Mouse (Mus musculus) heart, embryonic 10.5 days (tissue): ENCODE data around the gene U2af1l4. TPM values are rescaled to one million over a fixed set of nuclear protein-coding genes. Genes with fewer than 3 reads are reported as not detected.

Experiments used
- DNase-seq: peaks from one replicate; pipeline ENCODE4 v3.0.0-alpha.2; 2017; ENCODE audit warnings: low spot score
- H3K27ac ChIP-seq: fragments of 300-500 bp; sonication (generic); 2 replicates; pipeline ENCODE4 v1.5.1; 2016; ENCODE audit warnings: mild to moderate bottlenecking
- H3K27me3 ChIP-seq: fragments of 300-500 bp; sonication (generic); 2 replicates; pipeline ENCODE4 v1.6.1; 2016; ENCODE audit warnings: mild to moderate bottlenecking; ENCODE audit not compliant: poor library complexity, insufficient read depth, severe bottlenecking
- H3K36me3 ChIP-seq: fragments of 300-500 bp; sonication (generic); 2 replicates; pipeline ENCODE4 v1.6.1; 2016; ENCODE audit warnings: mild to moderate bottlenecking, moderate library complexity
- H3K4me1 ChIP-seq: fragments of 300-500 bp; sonication (generic); 2 replicates; pipeline ENCODE4 v1.6.1; 2016; ENCODE audit warnings: mild to moderate bottlenecking
- H3K4me3 ChIP-seq: fragments of 300-500 bp; sonication (generic); 2 replicates; pipeline ENCODE4 v1.5.1; 2016; ENCODE audit warnings: mild to moderate bottlenecking, moderate library complexity
- H3K9me3 ChIP-seq: fragments of 300-500 bp; sonication (generic); 2 replicates; pipeline ENCODE4 v1.6.1; 2016; ENCODE audit warnings: mild to moderate bottlenecking, moderate library complexity
- WGBS: fragments of 180-500 bp; shearing (Covaris S2); methylation state at CpG from one replicate; pipeline ENCODE4 v1.1.7; 2016; 5-methylcytosine and 5-hydroxymethylcytosine counted together
- polyA plus RNA-seq: library from polyadenylated mRNA; unstranded; fragments of >200 nt; fragmentation: Nextera tagmentation; extraction: Ambion mirVana; gene quantifications from 2 replicates; pipeline ENCODE4 v1.2.1, GENCODE M21; 2016

The U2af1l4 gene
- polyA plus RNA-seq, 1 experiment from 2014 or later: 87.8 TPM

DNA sequence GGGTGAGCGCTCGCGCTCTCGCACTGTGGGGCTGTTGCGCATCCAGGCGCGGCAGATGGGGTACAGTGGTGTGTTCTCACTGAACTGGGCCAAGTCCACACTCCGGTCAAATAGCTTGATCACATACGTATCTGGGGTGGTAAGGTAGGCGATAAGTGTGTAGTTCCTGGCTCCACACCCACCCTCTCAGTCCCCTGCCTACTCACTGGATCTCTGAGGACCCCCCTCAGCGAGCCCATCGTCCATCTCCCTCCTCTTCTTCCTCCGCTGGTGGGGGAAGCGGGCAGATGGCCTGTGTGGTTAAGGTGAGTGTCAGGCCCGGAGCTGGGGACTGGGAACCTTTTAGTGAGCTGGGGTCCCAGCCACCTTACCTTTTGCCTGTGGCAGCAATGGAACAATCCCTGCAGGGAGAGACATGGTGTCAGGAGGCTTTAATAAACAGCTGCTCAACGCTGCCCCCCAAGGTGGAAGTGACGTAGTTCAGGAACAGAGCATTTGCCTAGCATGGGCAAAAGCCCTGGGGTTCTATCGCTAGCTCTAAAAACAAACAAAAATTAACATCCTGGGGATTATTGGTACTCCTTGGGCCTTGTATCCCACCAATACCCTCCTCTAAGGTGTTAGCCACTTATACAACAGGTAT, 6.1 kb upstream of the U2af1l4 start:
- WGBS: 91% methylated on average over 18 of the region's 18 CpGs
- H3K4me1 ChIP-seq: peaks cover 32% of the 10 kb centered on the region
- H3K27me3 ChIP-seq: no peaks in the 10 kb centered on the region
- H3K36me3 ChIP-seq: peaks cover 42% of the 10 kb centered on the region
- H3K27ac ChIP-seq: no peak overlapping the region
- H3K9me3 ChIP-seq: no peaks in the 10 kb centered on the region
- no peak overlapping the region for H3K4me3 ChIP-seq
- DNase-seq: no peak

DNA sequence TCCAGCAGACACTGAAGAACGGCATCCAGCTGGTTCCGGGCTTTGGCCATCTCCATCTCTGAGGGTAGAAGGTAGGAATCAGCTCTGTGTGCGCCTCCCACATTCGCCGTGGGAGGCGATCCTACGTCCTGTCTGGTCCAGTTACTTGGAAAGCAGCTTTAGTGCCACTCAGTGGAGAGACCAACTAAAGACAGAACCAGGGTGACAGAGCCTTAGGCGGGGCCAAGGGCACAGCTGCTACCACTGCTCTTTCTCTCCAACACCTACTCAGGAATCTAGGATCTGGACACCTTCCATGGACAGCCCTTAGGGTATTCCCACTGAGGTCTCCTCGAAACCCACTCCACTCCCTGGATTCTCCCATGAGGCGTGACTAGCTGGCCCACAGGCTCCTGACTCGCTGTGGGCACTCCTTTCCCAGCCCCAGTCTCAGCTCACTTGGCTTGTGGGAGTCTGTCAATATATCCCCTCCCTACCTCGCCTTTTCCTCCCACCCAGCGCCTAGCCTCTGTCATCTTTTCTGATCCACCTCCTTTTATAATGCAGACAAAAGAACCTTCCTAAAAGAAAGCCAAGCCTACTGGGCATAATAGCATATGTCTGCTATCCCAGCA, 5.1 kb upstream of the U2af1l4 start:
- peaks cover 27% of the 10 kb centered on the region for H3K4me1 ChIP-seq
- peak overlapping the region; percentile 72; the same call in 1 of the 2 replicates for H3K4me3 ChIP-seq
- DNase-seq: no peak
- WGBS: 91% methylated on average over 13 of the region's 13 CpGs
- H3K27ac ChIP-seq: no peak overlapping the region
- peaks cover 42% of the 10 kb centered on the region for H3K36me3 ChIP-seq
- no peaks in the 10 kb centered on the region for H3K9me3 ChIP-seq
- H3K27me3 ChIP-seq: no peaks in the 10 kb centered on the region

- Histone ChIP-seq H3K4me3 (peak overlapping the region; percentile 72), H3K27ac (peak overlapping the region; percentile 81), H3K4me1 (peaks cover 21% of the 10 kb centered on the region), H3K9me3 (no peaks in the 10 kb centered on the region), H3K36me3 (peaks cover 42% of the 10 kb centered on the region), H3K27me3 (no peaks in the 10 kb centered on the region)
- 14% methylated on average over 12 of the region's 12 CpGs for WGBS
- DNase-seq: no peak
These were observed 4.3 kb upstream of the U2af1l4 start for GRCm38 (mm10) chr7:30558656-30559442.

- Histone ChIP-seq H3K9me3 (no peaks in the 10 kb centered on the region), H3K4me1 (peaks cover 20% of the 10 kb centered on the region), H3K27me3 (no peaks in the 10 kb centered on the region), H3K36me3 (peaks cover 39% of the 10 kb centered on the region), H3K27ac (peak within 1 kb of the TSS; percentile 81), H3K4me3 (peak within 1 kb of the TSS; percentile 72)
- under 1% methylated on average over 20 of the region's 20 CpGs for WGBS
- peak; percentile 99 for DNase-seq
These were observed 3.6 kb upstream of the U2af1l4 start, which contains the start of gene Lin37 for GRCm38 (mm10) chr7:30559443-30559954. Lin37 (minus strand) TSS chr7:30559838.

- Histone ChIP-seq H3K4me3 (peak overlapping the region; percentile 72), H3K27me3 (no peaks in the 10 kb centered on the region), H3K36me3 (peaks cover 39% of the 10 kb centered on the region), H3K4me1 (peaks cover 20% of the 10 kb centered on the region), H3K27ac (peak overlapping the region; percentile 74), H3K9me3 (no peaks in the 10 kb centered on the region)
- no peak for DNase-seq
- 63% methylated on average over 2 of the region's 2 CpGs for WGBS
These were observed 2.8 kb upstream of the U2af1l4 start for GRCm38 (mm10) chr7:30560296-30560695.

- under 1% methylated on average over 27 of the region's 27 CpGs for WGBS
- H3K4me3 ChIP-seq: peak overlapping the region; percentile 79
- no peak for DNase-seq
These were observed 480 bp upstream of the U2af1l4 start for GRCm38 (mm10) chr7:30562526-30563116.

DNA sequence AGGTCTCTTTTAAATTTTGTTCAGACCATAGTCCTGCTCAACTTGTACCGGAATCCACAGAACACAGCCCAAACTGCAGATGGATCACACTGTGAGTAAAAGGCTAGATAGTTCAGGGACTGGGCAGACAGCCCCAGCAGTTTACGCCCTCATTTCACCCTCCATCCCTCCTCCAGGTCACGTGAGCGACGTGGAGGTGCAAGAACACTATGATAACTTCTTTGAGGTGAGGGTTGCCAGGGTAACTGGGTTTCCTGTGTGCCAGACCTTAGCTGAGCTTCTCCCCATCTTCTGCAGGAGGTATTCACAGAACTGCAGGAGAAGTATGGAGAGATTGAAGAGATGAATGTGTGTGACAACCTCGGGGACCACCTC, 792 bp downstream of the U2af1l4 start:
- peak overlapping the region; percentile 95; the same call in 1 of the 2 replicates for H3K27ac ChIP-seq
- 26% methylated on average over 6 of the region's 6 CpGs for WGBS
- H3K4me1 ChIP-seq: peaks cover 7% of the 10 kb centered on the region
- H3K9me3 ChIP-seq: no peaks in the 10 kb centered on the region
- DNase-seq: no peak
- peak overlapping the region; percentile 79 for H3K4me3 ChIP-seq
- peaks cover 46% of the 10 kb centered on the region for H3K36me3 ChIP-seq
- H3K27me3 ChIP-seq: no peaks in the 10 kb centered on the region

More at GRCm38 (mm10) chr7:30562526-30563116, 480 bp upstream of the U2af1l4 start:
- Histone ChIP-seq H3K4me1 (peaks cover 20% of the 10 kb centered on the region), H3K27me3 (no peaks in the 10 kb centered on the region), H3K36me3 (peaks cover 38% of the 10 kb centered on the region), H3K9me3 (no peaks in the 10 kb centered on the region), H3K27ac (peak overlapping the region; percentile 95)

DNA sequence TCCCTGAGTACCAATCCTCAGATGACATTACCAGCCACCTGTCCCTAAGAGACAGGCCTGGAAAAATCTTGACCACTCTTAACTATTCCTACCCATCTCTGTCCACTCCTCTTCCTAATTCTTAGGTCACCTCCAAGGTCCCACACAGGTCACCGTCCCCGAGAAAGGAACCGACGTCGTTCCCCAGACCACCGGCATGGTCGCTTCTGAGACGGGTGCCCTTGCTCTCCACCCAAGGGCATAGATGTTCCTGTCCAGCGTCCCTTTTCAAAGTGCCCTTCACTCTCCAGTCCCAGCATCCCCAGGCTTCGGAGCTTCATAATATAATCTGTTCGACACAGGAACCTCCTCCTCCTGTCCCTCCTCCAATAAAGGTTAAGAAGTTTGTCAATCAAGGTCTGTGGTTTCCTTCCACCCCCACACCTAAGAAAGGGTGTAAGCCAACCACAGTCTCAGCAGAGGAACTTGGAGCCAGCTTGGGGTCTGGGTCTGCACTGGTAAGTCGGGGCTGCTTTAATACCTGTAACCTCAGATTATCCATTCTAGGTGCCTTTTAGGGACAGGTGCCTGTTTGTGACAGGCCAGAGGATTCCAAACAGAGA, 2.0 kb downstream of the U2af1l4 start, which contains the start of gene Igflr1:
Gene Igflr1 (plus strand): TSS at position 458 of the 602 bp plus-strand sequence.
- H3K4me3 ChIP-seq: peak within 1 kb of the TSS; percentile 79
- H3K27me3 ChIP-seq: no peaks in the 10 kb centered on the region
- no peak for DNase-seq
- peaks cover 5% of the 10 kb centered on the region for H3K4me1 ChIP-seq
- no peak within 1 kb of the TSS for H3K27ac ChIP-seq
- WGBS: 92% methylated on average over 12 of the region's 12 CpGs
- no peaks in the 10 kb centered on the region for H3K9me3 ChIP-seq
- H3K36me3 ChIP-seq: peaks cover 57% of the 10 kb centered on the region

- no peak overlapping the region for H3K27ac ChIP-seq
- H3K4me3 ChIP-seq: no peak overlapping the region
- peaks cover 67% of the 10 kb centered on the region for H3K36me3 ChIP-seq
- H3K27me3 ChIP-seq: no peaks in the 10 kb centered on the region
- no peak for DNase-seq
- WGBS: 82% methylated on average over 9 of the region's 9 CpGs
- H3K9me3 ChIP-seq: no peaks in the 10 kb centered on the region
- peaks cover 5% of the 10 kb centered on the region for H3K4me1 ChIP-seq
These were observed 2.9 kb downstream of the U2af1l4 start for GRCm38 (mm10) chr7:30566033-30566432.

- no peak overlapping the region for H3K27ac ChIP-seq
- H3K4me1 ChIP-seq: peaks cover 5% of the 10 kb centered on the region
- no peak overlapping the region for H3K4me3 ChIP-seq
- peaks cover 79% of the 10 kb centered on the region for H3K36me3 ChIP-seq
- no peak for DNase-seq
- WGBS: 89% methylated on average over 11 of the region's 11 CpGs
- H3K9me3 ChIP-seq: no peaks in the 10 kb centered on the region
- no peaks in the 10 kb centered on the region for H3K27me3 ChIP-seq
These were observed 4.5 kb downstream of the U2af1l4 start for GRCm38 (mm10) chr7:30567555-30567954.

GRCm38 (mm10) chr7:30572389-30572788, 9.3 kb downstream of the U2af1l4 start:
- WGBS: 82% methylated on average over 5 of the region's 5 CpGs
- H3K36me3 ChIP-seq: peaks cover 98% of the 10 kb centered on the region
- no peak overlapping the region for H3K4me3 ChIP-seq
- H3K4me1 ChIP-seq: no peaks in the 10 kb centered on the region
- no peak for DNase-seq
- H3K27me3 ChIP-seq: no peaks in the 10 kb centered on the region
- H3K27ac ChIP-seq: no peak overlapping the region
- H3K9me3 ChIP-seq: no peaks in the 10 kb centered on the region

DNA sequence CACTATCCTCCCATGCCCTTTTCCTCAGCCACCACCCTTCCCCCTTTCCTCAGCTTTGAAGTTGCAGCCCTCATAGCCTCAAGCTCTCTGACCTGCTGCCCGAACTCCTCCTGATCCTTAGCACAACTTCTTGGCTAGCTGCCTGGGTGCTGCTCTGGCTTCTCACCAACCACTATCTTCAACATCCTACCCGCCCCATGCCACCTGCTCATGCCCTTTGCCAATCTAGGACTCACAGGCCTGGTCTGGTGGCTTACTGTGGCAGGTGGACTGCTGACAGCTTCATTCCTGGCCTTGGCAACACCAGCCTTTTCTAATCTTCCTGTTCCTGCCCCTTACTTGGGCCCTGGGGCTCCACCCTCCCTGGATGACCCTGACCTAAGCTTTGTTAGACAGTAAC, 9.9 kb downstream of the U2af1l4 start:
- no peak for DNase-seq
- whole genome bisulfite sequencing: 82% methylated on average over 2 of the region's 2 CpGs
- H3K9me3 ChIP-seq: no peaks in the 10 kb centered on the region
- no peaks in the 10 kb centered on the region for H3K4me1 ChIP-seq
- peaks cover 100% of the 10 kb centered on the region for H3K36me3 ChIP-seq
- H3K4me3 ChIP-seq: no peak overlapping the region
- no peaks in the 10 kb centered on the region for H3K27me3 ChIP-seq
- H3K27ac ChIP-seq: no peak overlapping the region
